Mouse (Mus musculus): ENCODE measurements around the gene Ifi209.
A peak's percentile ranks its signal among the peaks of the same experiment; 100 is the strongest.
"Not testable (repeated sequence)": the region's sequence is repeated elsewhere in the genome, so short reads cannot be mapped to it uniquely, and the experiment has no call there.

The Ifi209 gene

GRCm38 (mm10) chr1:173630622-173631021 is at the start of gene Ifi209:
Gene Ifi209, plus strand, starts transcription at chr1:173630917.
- not testable (repeated sequence) for DNase-seq

GRCm38 (mm10) chr1:173589698-173590097 is 41.0 kb upstream of the Ifi209 start:
- DNase-seq: not testable (repeated sequence)

- DNase-seq: not testable (repeated sequence)
Observed at GRCm38 (mm10) chr1:173598838-173599494, 31.8 kb upstream of the Ifi209 start, which contains the start of gene Ifi213. Gene Ifi213, minus strand, starts transcription at chr1:173599274.

DNA sequence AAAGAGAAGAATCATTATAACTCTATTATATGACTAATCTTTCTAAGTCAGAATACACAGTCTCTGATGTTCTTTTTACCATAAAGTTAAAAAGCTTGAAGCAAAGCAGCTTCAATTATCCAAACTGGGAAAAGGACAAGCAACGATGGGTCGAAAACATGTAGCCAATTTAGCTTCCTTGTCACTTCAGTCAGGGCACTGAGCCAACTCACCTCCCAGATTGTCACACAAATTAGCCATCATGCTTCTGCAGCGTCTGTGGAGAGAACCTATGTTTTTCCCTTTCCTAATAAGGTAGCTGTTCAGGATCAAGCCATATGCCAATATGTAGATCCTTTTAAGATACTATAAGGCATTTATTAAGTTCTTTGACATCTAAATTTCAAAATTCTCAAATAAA is 20.4 kb upstream of the Ifi209 start:
- DNase-seq: peak; percentile 32 to 48

- DNase-seq: not testable (repeated sequence)
Observed at GRCm38 (mm10) chr1:173622216-173622615, 8.5 kb upstream of the Ifi209 start.

DNA sequence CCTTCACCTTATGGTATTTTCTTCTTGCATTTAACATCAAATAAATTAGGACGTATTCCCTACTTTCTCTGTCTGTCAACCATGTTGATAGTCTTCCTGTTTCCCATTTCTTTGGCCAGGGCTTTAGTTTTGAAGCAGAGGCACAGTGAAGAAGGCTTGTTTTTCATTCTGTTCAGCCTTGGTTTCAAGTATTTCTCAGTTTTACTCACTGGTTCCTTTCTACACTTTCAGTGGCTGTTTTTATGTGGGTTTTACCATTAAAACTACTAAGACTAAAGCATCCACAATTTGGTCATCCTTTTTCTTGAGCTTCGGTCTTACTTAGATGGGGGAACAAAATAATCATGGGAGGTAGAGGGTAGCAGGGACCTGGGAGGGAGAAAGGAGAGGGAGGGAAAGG is 6.7 kb upstream of the Ifi209 start:
- no peak for DNase-seq

- DNase-seq: no peak
Observed at GRCm38 (mm10) chr1:173626686-173627085, 4.0 kb upstream of the Ifi209 start.

DNA sequence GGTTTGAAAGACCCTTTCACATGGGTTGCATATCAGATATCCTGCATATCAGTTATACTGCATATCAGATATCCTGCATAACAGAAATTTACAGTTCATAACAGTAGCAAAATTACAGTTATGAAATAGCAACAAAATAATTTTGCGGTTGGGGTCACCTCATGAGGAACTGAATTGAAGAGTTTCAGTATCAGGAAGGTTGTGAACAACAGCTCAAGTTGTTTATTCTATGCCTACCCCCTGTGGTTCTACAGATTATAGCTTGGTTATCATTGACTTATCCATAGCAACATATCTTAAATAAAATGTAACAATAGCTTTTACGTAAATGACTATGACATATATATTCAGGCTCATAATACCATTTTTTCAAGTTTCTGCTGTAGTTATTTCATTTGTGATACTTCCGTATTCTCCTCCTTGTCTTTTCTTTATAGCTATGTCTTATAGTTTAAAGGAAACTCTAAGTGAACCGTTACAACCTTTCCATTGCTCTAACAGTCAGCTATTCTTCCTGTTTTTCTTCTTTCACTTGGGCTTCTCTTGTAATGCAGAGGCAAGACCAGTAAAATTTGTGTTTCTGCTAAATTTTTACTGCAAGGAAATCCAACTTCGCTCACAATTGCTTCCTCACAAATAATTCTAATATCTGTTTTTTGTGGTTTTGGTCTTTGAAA is 3.4 kb downstream of the Ifi209 start:
- no peak for DNase-seq

- no peak for DNase-seq
Observed at GRCm38 (mm10) chr1:173645393-173645792, 14.7 kb downstream of the Ifi209 start.

- no peak for DNase-seq
Observed at GRCm38 (mm10) chr1:173657973-173658372, 27.3 kb downstream of the Ifi209 start.

DNA sequence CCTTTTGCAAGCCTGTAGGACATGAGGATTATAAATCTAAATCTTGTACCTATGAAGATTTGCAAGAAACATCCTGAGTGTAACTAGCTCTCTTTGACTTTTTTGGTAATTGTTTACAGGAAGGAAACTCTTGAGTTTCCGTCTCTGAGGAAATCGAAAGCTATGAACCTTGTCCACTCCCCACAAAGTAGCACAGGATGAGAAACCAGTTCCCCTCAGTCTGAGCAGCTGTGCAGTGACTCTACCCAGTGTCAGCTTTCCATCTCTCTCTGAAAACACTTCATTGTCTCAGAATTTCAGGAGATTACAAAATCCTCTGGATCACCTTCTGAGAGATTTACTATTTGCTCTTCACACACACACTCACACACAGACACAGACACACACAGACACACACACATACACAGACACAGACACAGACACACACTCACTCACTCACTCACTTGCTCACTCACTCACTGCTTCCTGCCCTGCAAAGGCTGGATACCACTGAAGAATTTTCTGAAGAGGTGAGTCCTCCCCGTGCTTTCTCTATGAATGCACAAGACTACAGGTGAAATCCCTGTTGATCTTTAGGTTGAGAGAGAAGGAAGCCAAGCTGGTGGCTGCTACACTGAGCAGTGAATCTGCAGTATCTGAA is 42.9 kb downstream of the Ifi209 start, which contains the start of gene Ifi208:
TSS of gene Ifi208 (plus strand) at position 218 of the 640 bp plus-strand sequence.
- not testable (repeated sequence) for DNase-seq

DNA sequence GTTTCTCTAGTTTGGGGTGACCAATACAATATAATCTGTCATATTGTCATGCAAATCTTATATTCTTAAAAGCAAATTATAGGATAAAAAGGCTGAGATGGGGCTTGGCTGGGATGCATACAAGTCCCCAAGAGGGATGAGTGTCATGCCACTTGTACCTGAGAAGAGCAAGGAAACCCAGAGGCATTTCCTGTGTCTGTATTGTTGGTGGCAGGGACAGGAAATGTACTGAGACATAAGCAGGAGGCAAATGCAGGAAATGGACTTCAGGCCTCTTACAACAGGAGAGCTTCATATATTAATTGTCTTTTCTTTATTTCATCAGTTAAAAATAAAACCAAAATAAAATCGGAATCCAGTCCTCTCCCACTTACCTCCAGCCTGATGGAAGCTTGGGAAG is 47.9 kb downstream of the Ifi209 start:
- not testable (repeated sequence) for DNase-seq

DNA sequence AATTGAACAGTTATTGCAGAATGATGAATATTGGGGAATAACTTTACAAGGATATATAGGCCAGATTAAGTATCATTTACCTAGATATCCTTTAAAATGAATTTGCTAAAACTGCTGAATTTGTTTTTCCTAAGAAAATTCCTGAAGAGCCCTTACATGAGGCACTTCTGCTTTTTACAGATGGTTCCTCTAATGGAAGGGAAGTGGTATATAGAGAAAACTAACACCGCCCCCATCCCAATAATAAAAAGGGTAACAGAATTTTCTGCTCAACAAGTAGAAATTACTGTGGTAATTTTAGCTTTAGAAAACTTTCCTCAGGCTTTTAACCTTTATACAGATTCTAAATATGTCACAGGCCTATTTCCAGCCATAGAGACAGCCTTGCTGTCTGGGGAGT is 63.6 kb downstream of the Ifi209 start:
- DNase-seq: no peak
